Mouse (Mus musculus) urinary bladder, postnatal 10 days (tissue): ENCODE measurements around the gene Atxn1.

ENCODE experiments used
- DNase-seq: peaks from one replicate; pipeline ENCODE4 v3.0.0; 2022; ENCODE audit warnings: low spot score

Gene Atxn1

GRCm38 (mm10) chr13:45628341-45628740 lies 336.5 kb downstream of the Atxn1 start:
- no peak for DNase-seq

GRCm38 (mm10) chr13:45627206-45627751 lies 337.5 kb downstream of the Atxn1 start:
- DNase-seq, result no peak

- DNase-seq, result no peak
These were observed 339.1 kb downstream of the Atxn1 start for GRCm38 (mm10) chr13:45625740-45626139.

- no peak for DNase-seq
These were observed 341.0 kb downstream of the Atxn1 start for GRCm38 (mm10) chr13:45623846-45624245.

- DNase-seq, result no peak
These were observed 341.8 kb downstream of the Atxn1 start for GRCm38 (mm10) chr13:45622871-45623546.

GRCm38 (mm10) chr13:45620687-45621086 lies 344.1 kb downstream of the Atxn1 start:
- DNase-seq, result no peak

- no peak for DNase-seq
These were observed 344.5 kb downstream of the Atxn1 start for GRCm38 (mm10) chr13:45620281-45620680.

- DNase-seq, result no peak
These were observed 346.8 kb downstream of the Atxn1 start for GRCm38 (mm10) chr13:45617988-45618387.

- DNase-seq, result no peak
These were observed 350.0 kb downstream of the Atxn1 start for GRCm38 (mm10) chr13:45614762-45615161.

- no peak for DNase-seq
These were observed 351.5 kb downstream of the Atxn1 start for GRCm38 (mm10) chr13:45613346-45613745.

GRCm38 (mm10) chr13:45611554-45611953 lies 353.3 kb downstream of the Atxn1 start:
- no peak for DNase-seq

- no peak for DNase-seq
These were observed 355.3 kb downstream of the Atxn1 start for GRCm38 (mm10) chr13:45609461-45609860.

GRCm38 (mm10) chr13:45608593-45608992 lies 356.2 kb downstream of the Atxn1 start:
- DNase-seq, result no peak

GRCm38 (mm10) chr13:45607946-45608345 lies 356.9 kb downstream of the Atxn1 start:
- DNase-seq, result no peak

- DNase-seq, result no peak
These were observed 361.2 kb downstream of the Atxn1 start for GRCm38 (mm10) chr13:45603636-45604035.

GRCm38 (mm10) chr13:45600443-45600842 lies 364.4 kb downstream of the Atxn1 start:
- no peak for DNase-seq

GRCm38 (mm10) chr13:45599831-45600230 lies 365.0 kb downstream of the Atxn1 start:
- no peak for DNase-seq

- DNase-seq, result no peak
These were observed 369.4 kb downstream of the Atxn1 start for GRCm38 (mm10) chr13:45595416-45595815.

GRCm38 (mm10) chr13:45593914-45594313 lies 370.9 kb downstream of the Atxn1 start:
- no peak for DNase-seq

GRCm38 (mm10) chr13:45590898-45591297 lies 373.9 kb downstream of the Atxn1 start:
- DNase-seq, result no peak

GRCm38 (mm10) chr13:45583061-45583460 lies 381.7 kb downstream of the Atxn1 start:
- DNase-seq, result no peak

GRCm38 (mm10) chr13:45582294-45582693 lies 382.5 kb downstream of the Atxn1 start:
- DNase-seq, result no peak

- DNase-seq, result no peak
These were observed 385.1 kb downstream of the Atxn1 start for GRCm38 (mm10) chr13:45579751-45580150.

GRCm38 (mm10) chr13:45577784-45578183 lies 387.0 kb downstream of the Atxn1 start:
- no peak for DNase-seq
